Mouse (Mus musculus) ZHBTc4 (cell line): ENCODE measurements around the gene Trim47.

Source experiments
- DNase-seq: peaks from one replicate; pipeline ENCODE4 v3.0.0-alpha.2; 2011; ENCODE audit warnings: low read depth, low spot score

Gene Trim47

GRCm38 (mm10) chr11:116062521-116062920, 64.5 kb downstream of the Trim47 start:
- no peak for DNase-seq

- no peak for DNase-seq
These were observed 65.2 kb downstream of the Trim47 start for GRCm38 (mm10) chr11:116061641-116062415.

- DNase-seq: no peak
These were observed 66.4 kb downstream of the Trim47 start for GRCm38 (mm10) chr11:116060596-116060995.

GRCm38 (mm10) chr11:116059691-116060025, 67.4 kb downstream of the Trim47 start:
- no peak for DNase-seq

- no peak for DNase-seq
These were observed 67.9 kb downstream of the Trim47 start for GRCm38 (mm10) chr11:116058868-116059690.

- no peak for DNase-seq
These were observed 68.9 kb downstream of the Trim47 start for GRCm38 (mm10) chr11:116058022-116058614.

- DNase-seq: no peak
These were observed 69.7 kb downstream of the Trim47 start for GRCm38 (mm10) chr11:116057237-116057881.

GRCm38 (mm10) chr11:116055873-116056272, 71.1 kb downstream of the Trim47 start:
- no peak for DNase-seq
